Mouse (Mus musculus): Measurements from ENCODE around the gene Cops7b. TPM values are rescaled to one million over a fixed set of nuclear protein-coding genes. Genes with fewer than 3 reads are reported as not detected.

The Cops7b gene
- total and polyA plus RNA-seq, 3 experiments, result 29.1 to 47.6 (median 33.6) TPM

DNA sequence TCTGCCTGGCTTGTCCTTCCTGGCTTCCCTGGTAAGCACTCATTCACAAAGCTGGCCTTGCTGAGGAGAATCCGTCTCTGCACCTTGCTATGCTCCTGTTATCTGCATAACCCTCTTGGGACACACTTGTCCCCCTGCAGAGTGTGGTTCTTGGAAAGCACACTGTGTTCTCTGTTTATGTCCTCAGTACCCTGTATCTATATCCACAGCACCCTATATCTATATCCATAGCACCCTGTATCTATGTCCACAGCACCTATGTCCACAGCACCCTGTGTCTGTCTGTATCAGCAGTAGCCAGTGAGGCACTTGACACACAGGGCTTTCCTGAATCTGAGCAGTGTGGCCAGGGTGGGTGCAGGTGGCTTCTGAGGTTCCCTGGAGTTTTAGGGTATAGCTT, 28.2 kb downstream of the Cops7b start:
- no peaks in the 10 kb centered on the region for H3K9me3 ChIP-seq (replicated peaks)
- TF ChIP-seq CTCF (IDR thresholded peaks at IDR 0.05; ENCODE audit: low read depth, low read length) (no peak), GATA1 (IDR thresholded peaks at IDR 0.05; ENCODE audit: borderline replicate concordance, low read length) (no peak), TAL1 (conservative IDR thresholded peaks at IDR 0.05; ENCODE audit: low read depth, low read length) (no peak), GATA2 (IDR thresholded peaks at IDR 0.05; ENCODE audit: borderline replicate concordance, low read depth, low read length) (no peak), POLR2AphosphoS5 (IDR thresholded peaks at IDR 0.05; ENCODE audit: insufficient replicate concordance, low read depth, low read length) (no peak)
- no peak overlapping the region for H3K4me3 ChIP-seq (ENCODE audit: low read depth, low read length)
- no peaks in the 10 kb centered on the region for H3K4me1 ChIP-seq (ENCODE audit: insufficient read depth, low read depth, low read length)
- DNase-seq (ENCODE audit: low spot score) (no peak), ATAC-seq (ENCODE audit: extremely low read depth, insufficient number of reproducible peaks, low FRiP score, poor library complexity, severe bottlenecking) (no peak)
- no peaks in the 10 kb centered on the region for H3K27me3 ChIP-seq (ENCODE audit: insufficient read depth, low read length)
- peaks cover 59% of the 10 kb centered on the region for H3K36me3 ChIP-seq (replicated peaks)

GRCm38 (mm10) chr1:86612081-86612480, 29.4 kb downstream of the Cops7b start:
- DNase-seq (ENCODE audit: low spot score), result no peak
- TF ChIP-seq GATA2 (IDR thresholded peaks at IDR 0.05; ENCODE audit: borderline replicate concordance, low read depth, low read length), result no peak
- no peak for TF ChIP-seq GATA1 (IDR thresholded peaks at IDR 0.05; ENCODE audit: borderline replicate concordance, low read length)
- no peak for TF ChIP-seq TAL1 (conservative IDR thresholded peaks at IDR 0.05; ENCODE audit: low read depth, low read length)
- no peaks in the 10 kb centered on the region for H3K27me3 ChIP-seq (ENCODE audit: insufficient read depth, low read length)
- no peak overlapping the region for H3K4me3 ChIP-seq (ENCODE audit: low read depth, low read length)
- ATAC-seq (ENCODE audit: extremely low read depth, insufficient number of reproducible peaks, low FRiP score, poor library complexity, severe bottlenecking), result no peak; the same call in 1 of the 2 replicates
- no peaks in the 10 kb centered on the region for H3K9me3 ChIP-seq (replicated peaks)
- no peaks in the 10 kb centered on the region for H3K4me1 ChIP-seq (ENCODE audit: insufficient read depth, low read depth, low read length)
- H3K36me3 ChIP-seq (replicated peaks), result peaks cover 48% of the 10 kb centered on the region

- no peaks in the 10 kb centered on the region for H3K9me3 ChIP-seq (replicated peaks)
- H3K4me1 ChIP-seq (ENCODE audit: insufficient read depth, low read depth, low read length), result no peaks in the 10 kb centered on the region
- peaks cover 3% of the 10 kb centered on the region; the same call in 1 of the 2 replicates for H3K27me3 ChIP-seq (ENCODE audit: insufficient read depth, low read length)
- H3K4me3 ChIP-seq (ENCODE audit: low read depth, low read length), result no peak overlapping the region
- H3K36me3 ChIP-seq (replicated peaks), result peaks cover 26% of the 10 kb centered on the region
- TF ChIP-seq CTCF (IDR thresholded peaks at IDR 0.05; ENCODE audit: low read depth, low read length) (0 out of 2 replicates have a peak, but pooled peaks have one; percentile 11), GATA1 (IDR thresholded peaks at IDR 0.05; ENCODE audit: borderline replicate concordance, low read length) (no peak)
- DNase-seq (ENCODE audit: low spot score), result no peak
- no peak for ATAC-seq (ENCODE audit: extremely low read depth, insufficient number of reproducible peaks, low FRiP score, poor library complexity, severe bottlenecking)
These were observed 31.6 kb downstream of the Cops7b start for GRCm38 (mm10) chr1:86614269-86614668.

DNA sequence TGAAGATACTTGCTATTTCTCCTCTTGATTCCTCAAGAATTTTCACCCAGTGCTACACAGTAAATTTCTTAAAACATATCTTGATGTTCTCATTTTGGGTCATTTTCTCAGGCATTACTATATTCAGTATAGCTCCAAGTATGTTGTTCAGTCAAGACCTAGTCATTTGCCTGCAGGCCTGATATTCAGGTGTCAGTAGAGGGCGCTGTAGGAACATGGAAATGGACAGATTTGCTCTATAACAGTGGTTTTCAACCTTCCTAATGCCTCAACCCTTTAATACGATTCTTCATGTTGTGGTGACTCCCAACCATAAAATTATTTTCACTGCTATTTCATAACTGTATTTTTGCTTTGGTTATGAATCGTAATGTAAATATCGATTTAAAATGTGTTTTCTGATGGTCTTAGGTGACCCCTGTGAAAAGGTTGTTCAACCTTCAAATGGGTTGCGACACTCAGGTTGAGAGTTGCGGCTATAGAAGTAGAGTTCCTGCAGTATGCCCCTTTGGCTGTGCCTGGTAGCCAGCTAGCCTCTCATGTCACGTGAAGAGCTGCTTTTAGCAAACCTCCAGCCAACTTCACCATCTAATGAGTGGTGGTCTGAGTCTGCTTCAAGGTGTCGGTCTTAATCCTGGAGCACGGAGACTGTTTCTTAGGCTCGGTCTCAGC, 35.9 kb downstream of the Cops7b start:
- H3K4me1 ChIP-seq (ENCODE audit: insufficient read depth, low read depth, low read length), result no peaks in the 10 kb centered on the region
- DNase-seq (ENCODE audit: low spot score) (no peak), ATAC-seq (ENCODE audit: extremely low read depth, insufficient number of reproducible peaks, low FRiP score, poor library complexity, severe bottlenecking) (no peak; the same call in 1 of the 2 replicates)

DNA sequence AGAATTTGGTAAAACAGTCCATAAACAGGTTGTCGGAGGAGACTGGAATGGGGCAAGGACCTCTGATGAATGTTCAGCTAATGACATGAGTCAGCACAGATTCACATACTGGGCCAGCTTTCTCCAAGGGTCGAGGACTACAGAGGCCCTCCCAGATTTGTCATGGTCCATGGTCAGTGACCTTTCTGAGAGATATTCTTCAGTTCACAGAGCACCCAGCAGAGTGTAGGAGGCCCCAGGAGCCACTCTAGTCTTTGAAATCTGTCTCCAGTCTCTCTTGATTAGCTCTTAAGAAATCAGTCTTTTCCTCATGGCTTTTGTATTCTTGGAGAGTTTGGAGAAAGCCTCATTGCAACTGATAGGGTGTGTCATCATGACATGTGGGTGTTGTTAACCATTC, 39.6 kb downstream of the Cops7b start:
- Histone ChIP-seq H3K4me3 (ENCODE audit: low read depth, low read length) (no peak overlapping the region), H3K27me3 (ENCODE audit: insufficient read depth, low read length) (peaks cover 20% of the 10 kb centered on the region), H3K36me3 (replicated peaks) (no peaks in the 10 kb centered on the region), H3K9me3 (replicated peaks) (no peaks in the 10 kb centered on the region), H3K4me1 (ENCODE audit: insufficient read depth, low read depth, low read length) (no peaks in the 10 kb centered on the region)
- DNase-seq (ENCODE audit: low spot score) (no peak), ATAC-seq (ENCODE audit: extremely low read depth, insufficient number of reproducible peaks, low FRiP score, poor library complexity, severe bottlenecking) (no peak)
- no peak for TF ChIP-seq POLR2AphosphoS5 (IDR thresholded peaks at IDR 0.05; ENCODE audit: insufficient replicate concordance, low read depth, low read length)
- TF ChIP-seq CTCF (IDR thresholded peaks at IDR 0.05; ENCODE audit: low read depth, low read length), result no peak
- no peak for TF ChIP-seq GATA2 (IDR thresholded peaks at IDR 0.05; ENCODE audit: borderline replicate concordance, low read depth, low read length)
- TF ChIP-seq TAL1 (conservative IDR thresholded peaks at IDR 0.05; ENCODE audit: low read depth, low read length), result no peak
- no peak for TF ChIP-seq GATA1 (IDR thresholded peaks at IDR 0.05; ENCODE audit: borderline replicate concordance, low read length)

More for the DNA sequence above, 35.9 kb downstream of the Cops7b start:
- Histone ChIP-seq H3K9me3 (replicated peaks) (no peaks in the 10 kb centered on the region), H3K36me3 (replicated peaks) (no peaks in the 10 kb centered on the region), H3K27me3 (ENCODE audit: insufficient read depth, low read length) (peaks cover 9% of the 10 kb centered on the region; the same call in 1 of the 2 replicates), H3K4me3 (ENCODE audit: low read depth, low read length) (no peak overlapping the region)
- TF ChIP-seq CTCF (IDR thresholded peaks at IDR 0.05; ENCODE audit: low read depth, low read length), result peak; percentile 86
- no peak for TF ChIP-seq TAL1 (conservative IDR thresholded peaks at IDR 0.05; ENCODE audit: low read depth, low read length)

GRCm38 (mm10) chr1:86623001-86624000, 40.6 kb downstream of the Cops7b start:
- Histone ChIP-seq H3K4me1 (ENCODE audit: insufficient read depth, low read depth, low read length) (no peaks in the 10 kb centered on the region), H3K4me3 (ENCODE audit: low read depth, low read length) (no peak overlapping the region), H3K27me3 (ENCODE audit: insufficient read depth, low read length) (peaks cover 22% of the 10 kb centered on the region), H3K36me3 (replicated peaks) (no peaks in the 10 kb centered on the region), H3K9me3 (replicated peaks) (no peaks in the 10 kb centered on the region)
- ATAC-seq (ENCODE audit: extremely low read depth, insufficient number of reproducible peaks, low FRiP score, poor library complexity, severe bottlenecking) (no peak), DNase-seq (ENCODE audit: low spot score) (no peak)
- no peak for TF ChIP-seq GATA1 (IDR thresholded peaks at IDR 0.05; ENCODE audit: borderline replicate concordance, low read length)
- TF ChIP-seq TAL1 (conservative IDR thresholded peaks at IDR 0.05; ENCODE audit: low read depth, low read length), result no peak
- no peak for TF ChIP-seq CTCF (IDR thresholded peaks at IDR 0.05; ENCODE audit: low read depth, low read length)
- TF ChIP-seq POLR2AphosphoS5 (IDR thresholded peaks at IDR 0.05; ENCODE audit: insufficient replicate concordance, low read depth, low read length), result no peak
- no peak for TF ChIP-seq GATA2 (IDR thresholded peaks at IDR 0.05; ENCODE audit: borderline replicate concordance, low read depth, low read length)
